Mouse (Mus musculus): ENCODE results near the gene Vmn1r39.
"Not testable (repeated sequence)": the region's sequence is repeated elsewhere in the genome, so short reads cannot be mapped to it uniquely, and the experiment has no call there.

Gene Vmn1r39

GRCm38 (mm10) chr6:66810509-66810908, at the start of gene Vmn1r39:
Gene Vmn1r39, minus strand, starts transcription at chr6:66810609.
- DNase-seq (ENCODE audit: low spot score in 2 of 2) = no peak

GRCm38 (mm10) chr6:66859391-66859790, 49.0 kb upstream of the Vmn1r39 start:
- no peak for DNase-seq (ENCODE audit: low spot score in 2 of 2)

GRCm38 (mm10) chr6:66858356-66858755, 47.9 kb upstream of the Vmn1r39 start:
- no peak for DNase-seq (ENCODE audit: low spot score in 2 of 2)

- DNase-seq (ENCODE audit: low spot score in 2 of 2) = no peak
These were observed 45.8 kb upstream of the Vmn1r39 start for GRCm38 (mm10) chr6:66856236-66856635.

GRCm38 (mm10) chr6:66848936-66849335, 38.5 kb upstream of the Vmn1r39 start:
- DNase-seq (ENCODE audit: low spot score in 2 of 2) = no peak

- DNase-seq (ENCODE audit: low spot score in 2 of 2) = not testable (repeated sequence)
These were observed 30.2 kb upstream of the Vmn1r39 start for GRCm38 (mm10) chr6:66840631-66841030.

GRCm38 (mm10) chr6:66836932-66837331, 26.5 kb upstream of the Vmn1r39 start:
- no peak for DNase-seq (ENCODE audit: low spot score in 2 of 2)

GRCm38 (mm10) chr6:66806311-66806710, 4.1 kb downstream of the Vmn1r39 start:
- no peak for DNase-seq (ENCODE audit: low spot score in 2 of 2)

- no peak for DNase-seq (ENCODE audit: low spot score in 2 of 2)
These were observed 4.7 kb downstream of the Vmn1r39 start for GRCm38 (mm10) chr6:66805713-66806112.

- DNase-seq (ENCODE audit: low spot score in 2 of 2) = not testable (repeated sequence)
These were observed 27.9 kb downstream of the Vmn1r39 start, which contains the start of gene Vmn1r38 for GRCm38 (mm10) chr6:66782527-66782926. Gene Vmn1r38, minus strand, starts transcription at chr6:66782627.

Data from urinary bladder, postnatal 4 days (tissue).